Mouse (Mus musculus): Measurements from ENCODE around the gene Nfkbiz.

DNA sequence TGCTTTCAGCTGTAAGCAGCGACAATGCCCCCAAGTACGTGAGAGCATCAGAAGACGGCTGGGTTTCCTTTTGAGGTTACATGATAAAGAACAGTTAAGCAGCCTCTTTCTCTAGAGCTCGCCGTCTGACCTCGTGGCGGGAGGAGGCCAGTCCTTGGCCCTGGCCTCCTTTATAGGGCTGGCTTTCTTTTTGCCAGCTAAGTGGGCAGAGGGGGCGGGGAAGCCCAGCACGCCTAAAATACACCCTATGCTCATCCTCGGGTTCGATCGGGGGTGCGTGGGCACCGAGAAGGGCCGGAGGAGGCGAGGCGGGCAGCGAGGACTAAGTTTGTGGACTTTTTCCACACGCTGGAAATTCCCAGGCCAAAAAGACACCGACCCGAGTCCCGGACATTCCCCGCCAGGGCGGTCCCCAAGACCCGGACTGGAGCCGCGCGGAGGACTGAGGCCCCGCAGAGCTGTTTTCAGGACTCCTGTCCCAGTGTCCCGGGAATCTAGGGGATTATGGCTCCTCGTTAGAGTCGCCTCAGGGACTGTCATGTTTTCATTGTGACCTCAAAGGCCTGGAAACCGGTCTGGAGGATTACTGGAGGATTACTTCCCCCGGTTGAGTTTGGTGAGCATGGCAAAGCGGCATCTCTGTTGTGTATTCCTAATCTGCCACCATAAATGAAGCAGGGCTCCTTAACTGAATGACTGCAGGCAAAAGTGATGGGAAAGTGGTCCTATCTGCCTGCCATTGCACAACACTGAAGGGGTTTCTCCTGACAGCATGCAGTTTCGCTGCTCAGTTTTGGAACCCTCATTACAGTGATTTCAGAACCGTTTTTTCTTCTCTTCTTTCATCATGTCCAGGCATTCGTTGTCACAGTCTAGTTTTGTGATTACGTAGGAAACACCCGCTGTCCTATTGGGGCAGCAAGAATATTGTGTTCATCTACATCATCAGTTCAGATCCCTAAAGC, at the start of gene Nfkbiz:
- TF ChIP-seq EP300 (IDR thresholded peaks at IDR 0.05; ENCODE audit: low read depth) = no peak
- TF ChIP-seq CTCF (IDR thresholded peaks at IDR 0.05; ENCODE audit: low read depth) = no peak

Data from liver, embryonic 14.5 days (tissue).